Mouse (Mus musculus) adrenal gland, postnatal 36 days (tissue): Measurements from ENCODE around the gene Olfr435. TPM values are rescaled to one million over a fixed set of nuclear protein-coding genes. Genes with fewer than 3 reads are reported as not detected.
"Not testable (repeated sequence)": the region's sequence is repeated elsewhere in the genome, so short reads cannot be mapped to it uniquely, and the experiment has no call there.

Experiments
- DNase-seq, 2 experiments: peaks; one replicate each; pipeline ENCODE4 v3.0.0; 2021; ENCODE audit warnings: mixed read lengths in 1 of 2
- long read RNA-seq, 2 experiments: library from polyadenylated mRNA; stranded (forward); transcript quantifications; one replicate each; pipeline ENCODE4 v2.0.0; 2021; ENCODE audit warnings: borderline sequencing depth in 2 of 2
- total RNA-seq, 2 experiments: library from RNA; stranded (reverse); gene quantifications; 2 replicates each; pipeline ENCODE4 v1.2.3; 2021

Gene Olfr435
- total RNA-seq: not detected
- long read RNA-seq, experiment 1: 0 reads
- long read RNA-seq, experiment 2: 0 reads

DNA sequence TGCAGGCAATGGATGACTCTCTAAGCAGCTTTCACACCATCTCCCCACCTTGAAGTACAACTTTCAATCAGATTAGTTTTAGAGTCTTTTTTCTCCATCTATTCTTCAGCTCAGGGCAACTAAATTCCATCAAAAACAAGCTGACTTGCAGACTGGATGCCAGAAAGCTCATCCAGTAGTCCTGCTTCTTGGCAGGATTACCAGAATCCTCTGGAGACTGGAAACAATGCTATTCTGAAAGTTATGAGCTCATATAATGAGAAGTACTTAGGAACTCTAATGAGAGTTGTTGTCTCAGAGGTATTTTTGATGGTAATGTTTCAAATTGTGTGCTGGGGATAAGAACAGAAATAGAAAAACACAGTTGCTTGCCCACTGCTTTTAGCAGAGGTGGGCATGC lies at the start of gene Olfr435:
Olfr435 (plus strand) TSS at position 366 of the 400 bp plus-strand sequence.
- no peak for DNase-seq

DNA sequence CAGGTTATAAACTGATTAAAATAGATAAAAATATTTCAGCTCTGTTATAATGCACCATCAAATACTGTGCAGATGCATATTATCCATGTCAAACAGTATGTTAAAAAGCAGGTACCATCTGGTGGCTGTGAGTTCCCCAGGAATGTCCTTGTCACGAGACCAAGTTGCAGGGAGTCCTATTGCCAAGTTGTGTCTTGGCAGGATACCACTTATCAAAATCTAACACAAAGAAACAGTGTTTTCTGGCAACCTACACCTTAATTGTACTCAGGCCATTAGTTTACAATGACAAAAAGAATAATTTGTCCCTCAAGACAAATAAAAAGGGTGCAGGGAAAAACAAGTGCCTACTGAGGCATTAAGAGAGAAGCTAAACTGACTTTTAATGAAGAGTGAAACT lies 37.4 kb upstream of the Olfr435 start:
- no peak for DNase-seq

DNA sequence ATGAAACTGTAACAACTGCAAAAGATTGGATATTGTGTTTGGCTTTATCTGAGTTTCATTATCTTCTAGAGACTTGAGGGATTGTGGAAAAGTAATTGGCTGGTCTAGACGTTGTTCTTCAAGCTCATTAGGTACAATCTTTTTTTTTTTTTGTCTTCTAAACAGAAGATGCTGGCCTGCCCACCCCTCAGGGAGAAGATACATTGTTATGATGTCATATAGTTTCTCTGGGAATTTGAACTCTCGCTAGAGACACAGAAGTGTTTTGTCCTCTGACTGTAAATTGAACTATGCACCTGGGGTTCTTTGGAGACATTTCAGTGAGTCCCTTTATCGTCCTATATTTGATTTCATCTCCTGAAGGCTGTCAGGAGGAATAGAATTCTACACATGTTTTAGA lies 34.0 kb upstream of the Olfr435 start, which contains the start of gene Olfr437:
Olfr437 (plus strand) TSS at position 301 of the 400 bp plus-strand sequence.
- no peak for DNase-seq

DNA sequence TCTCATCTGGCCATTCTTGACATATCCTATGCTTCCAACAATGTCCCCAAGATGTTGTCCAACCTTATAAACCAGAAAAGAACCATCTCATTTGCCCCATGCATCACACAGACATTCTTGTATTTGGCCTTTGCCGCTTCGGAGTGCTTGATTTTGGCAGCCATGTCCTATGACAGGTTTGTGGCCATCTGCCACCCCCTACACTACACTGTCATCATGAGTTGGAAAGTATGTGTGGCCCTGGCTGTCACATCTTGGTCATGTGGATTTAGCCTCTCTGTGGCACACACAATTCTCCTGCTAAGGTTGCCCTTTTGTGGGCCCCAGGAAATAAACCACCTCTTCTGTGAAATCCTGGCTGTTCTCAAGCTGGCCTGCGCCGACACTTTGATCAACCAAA lies 29.7 kb upstream of the Olfr435 start:
- no peak for DNase-seq

DNA sequence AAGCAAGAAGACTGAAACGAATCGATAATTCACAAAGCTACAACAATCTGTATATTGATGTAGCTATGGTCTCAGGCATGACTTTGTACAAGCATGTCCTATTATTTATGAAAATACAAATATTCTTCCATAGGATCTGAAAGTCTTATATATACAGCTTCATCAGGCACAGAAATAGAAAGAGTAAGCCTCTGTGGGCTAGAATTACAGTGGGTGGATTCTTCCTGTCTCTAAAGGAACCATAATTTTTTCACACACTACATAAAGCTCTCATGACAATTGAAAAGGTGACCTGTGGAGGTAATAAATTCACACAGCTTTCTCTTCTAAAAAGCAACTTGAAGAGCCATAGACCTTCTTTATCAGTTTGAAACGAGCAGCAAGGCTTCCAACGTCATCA lies 25.1 kb upstream of the Olfr435 start, which contains the start of gene Olfr13:
Olfr13 (plus strand) TSS at position 301 of the 400 bp plus-strand sequence.
- no peak for DNase-seq

DNA sequence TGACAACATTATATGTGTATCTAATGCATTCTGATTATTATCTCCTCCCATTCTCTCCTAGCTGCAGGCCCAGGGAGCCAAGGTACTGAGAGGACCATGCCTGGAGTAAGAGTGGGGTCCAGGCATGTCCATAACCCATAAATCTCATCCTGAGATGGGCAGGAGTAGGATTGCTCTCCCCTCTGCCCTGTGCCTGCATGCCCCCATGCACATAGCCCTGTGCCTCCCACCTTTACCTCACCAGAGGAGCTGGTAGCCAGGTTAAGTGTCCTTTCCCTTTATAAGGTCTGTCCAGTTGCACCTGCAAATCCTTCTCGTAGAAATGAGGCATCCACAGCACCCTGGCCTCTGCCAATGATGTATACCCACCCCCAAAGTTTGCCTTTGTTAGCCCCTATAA lies 18.8 kb upstream of the Olfr435 start:
- no peak for DNase-seq

DNA sequence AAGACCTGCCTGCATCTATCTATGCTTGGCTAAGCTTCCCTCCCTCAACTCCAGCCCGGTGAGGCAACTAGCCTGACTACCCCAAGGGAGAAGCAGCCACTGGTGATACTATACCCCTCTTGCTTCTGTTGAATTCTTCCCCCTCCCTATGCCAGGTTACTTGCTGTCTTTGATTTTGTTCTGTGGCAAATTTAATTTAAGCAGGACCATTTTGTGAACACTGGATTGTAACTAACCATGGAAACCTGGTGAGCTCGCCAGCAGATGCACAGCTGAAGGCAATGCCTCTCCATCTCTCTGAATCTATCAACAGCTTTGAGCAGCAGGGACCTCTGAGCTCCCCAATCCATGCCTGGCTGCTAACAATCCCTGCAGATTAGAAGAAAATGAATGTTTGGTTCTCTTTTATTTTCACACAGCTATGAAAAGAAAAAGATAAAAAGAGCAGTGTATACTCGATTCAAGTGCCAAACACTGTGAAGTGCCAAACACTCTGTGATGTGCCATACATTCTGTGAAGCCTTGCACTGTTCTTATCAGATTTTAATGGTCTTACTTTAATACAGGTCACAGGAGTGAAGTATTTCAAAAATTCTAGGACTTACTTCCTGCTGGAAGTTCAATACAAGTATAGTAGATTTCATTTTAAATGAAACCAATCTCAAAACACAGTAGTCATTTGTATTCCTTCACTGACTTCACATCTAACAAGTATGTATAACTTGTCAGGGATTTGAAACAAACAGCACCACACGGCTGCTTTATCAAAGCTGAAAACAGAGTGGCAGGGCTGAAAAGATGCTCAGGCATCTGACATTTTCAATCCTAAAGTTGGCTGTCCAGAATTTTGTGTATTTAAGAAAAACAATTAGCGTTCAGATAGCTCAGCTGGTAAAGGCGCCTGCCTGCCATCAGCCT lies 18.1 kb upstream of the Olfr435 start:
- DNase-seq: no peak

DNA sequence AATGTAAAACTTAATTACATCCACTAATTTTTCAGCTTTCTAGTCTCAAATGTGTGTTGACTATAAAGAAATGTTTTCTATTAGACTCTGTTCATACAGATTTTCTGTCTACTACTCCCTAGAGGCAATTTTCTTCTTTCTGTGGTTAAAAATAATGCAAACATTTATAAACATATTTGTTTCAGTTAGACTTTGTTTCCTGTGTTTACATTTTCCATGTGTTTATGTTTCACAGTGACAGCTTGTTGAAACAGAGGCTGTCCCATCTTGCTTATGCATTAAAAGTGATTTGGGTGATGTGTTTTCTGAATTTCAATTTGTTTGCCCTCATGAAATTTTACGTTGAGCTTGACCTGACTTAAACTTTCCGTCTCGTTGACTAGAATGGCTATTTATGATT lies 6.0 kb upstream of the Olfr435 start:
- DNase-seq: no peak

DNA sequence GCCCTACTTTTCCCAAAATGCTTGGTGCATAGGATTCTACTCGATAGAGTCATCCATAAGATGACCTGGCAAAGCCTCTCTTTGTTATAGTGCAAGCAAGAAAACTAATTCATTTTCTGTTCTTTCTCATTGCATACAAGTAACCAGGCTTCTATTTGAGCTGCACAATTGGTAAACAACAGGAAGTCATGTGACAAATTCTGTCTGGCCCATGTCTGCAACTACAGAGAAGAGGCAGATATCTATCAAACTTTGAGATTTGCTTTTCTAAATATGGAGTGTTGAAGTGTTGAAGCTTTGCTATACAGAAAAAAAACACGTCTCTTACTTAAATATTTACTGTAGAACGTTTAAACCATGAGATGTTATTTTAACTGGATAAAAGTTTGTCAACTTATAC lies 1.1 kb downstream of the Olfr435 start:
- no peak for DNase-seq

DNA sequence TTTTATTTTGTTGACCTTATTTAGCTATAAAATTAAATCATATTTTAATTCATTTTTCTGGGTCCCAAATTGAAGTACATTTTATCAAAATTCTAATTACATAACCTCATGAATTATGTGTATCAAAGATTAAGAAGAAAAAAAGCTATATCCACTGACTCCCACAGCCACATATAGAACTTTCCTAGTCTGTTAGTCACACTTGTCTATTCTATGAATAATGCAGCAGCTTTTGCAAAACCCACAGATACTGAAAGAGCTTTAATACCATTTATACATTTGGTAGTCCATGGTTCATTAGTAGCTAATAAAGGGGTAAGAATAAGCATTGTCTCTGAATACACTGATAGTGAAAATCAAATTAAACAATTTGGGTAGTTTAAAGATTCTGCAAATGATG lies 5.8 kb downstream of the Olfr435 start:
- no peak for DNase-seq

DNA sequence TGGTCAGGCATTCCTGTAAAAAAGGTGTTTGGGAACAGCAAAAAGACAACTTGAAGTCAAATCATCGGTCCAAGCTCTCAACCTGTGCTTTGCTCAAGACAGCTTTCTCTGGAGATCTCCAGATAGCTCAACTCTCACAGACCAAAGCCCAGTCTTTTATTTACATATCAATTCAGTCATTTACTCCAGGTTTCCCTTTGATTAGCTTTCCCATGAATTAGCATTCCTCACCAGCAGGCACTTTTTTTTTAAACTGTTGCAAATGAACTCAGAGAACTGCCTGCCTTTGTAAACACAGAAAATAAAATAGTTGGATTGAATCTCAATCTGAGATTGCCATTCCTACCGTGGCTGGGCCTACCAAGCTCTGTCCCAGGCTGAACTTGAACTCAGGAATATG lies 8.4 kb downstream of the Olfr435 start:
- DNase-seq: no peak

DNA sequence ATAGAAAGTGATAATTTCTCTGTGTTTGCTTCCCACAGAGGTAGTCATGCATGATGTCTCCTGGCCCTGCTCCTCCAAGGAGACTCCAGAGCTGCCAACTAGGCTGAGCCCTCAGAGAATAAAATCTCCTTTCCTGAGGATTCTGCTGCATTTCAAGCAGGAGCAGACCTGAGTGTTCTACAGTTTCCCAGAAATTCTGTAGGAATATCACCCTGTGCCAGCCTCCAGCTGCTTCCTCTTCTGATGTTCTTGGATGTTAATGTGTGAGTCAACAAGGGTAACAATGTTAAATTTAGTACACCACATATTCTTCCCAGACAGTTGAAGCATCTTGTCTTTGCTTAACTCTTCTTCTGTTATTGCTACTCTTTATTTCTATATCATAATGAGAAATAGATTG lies 15.9 kb downstream of the Olfr435 start, which contains the start of gene Olfr434:
Olfr434 (plus strand) TSS at position 149 of the 400 bp plus-strand sequence.
- not testable (repeated sequence) for DNase-seq

DNA sequence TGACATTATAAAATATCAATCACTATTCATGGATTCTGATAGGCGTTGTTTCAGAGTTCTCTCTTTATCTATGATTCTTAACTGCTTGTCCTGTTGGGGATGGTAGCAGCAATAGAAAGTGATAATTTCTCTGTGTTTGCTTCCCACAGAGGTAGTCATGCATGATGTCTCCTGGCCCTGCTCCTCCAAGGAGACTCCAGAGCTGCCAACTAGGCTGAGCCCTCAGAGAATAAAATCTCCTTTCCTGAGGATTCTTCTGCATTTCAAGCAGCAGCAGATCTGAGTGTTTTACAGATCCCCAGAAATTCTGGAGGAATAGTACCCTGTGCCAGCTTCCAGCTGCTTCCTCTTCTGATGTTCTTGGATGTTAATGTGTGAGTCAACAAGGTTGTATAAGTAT lies 34.3 kb downstream of the Olfr435 start, which contains the start of gene Olfr47:
Olfr47 (plus strand) TSS at position 275 of the 400 bp plus-strand sequence.
- not testable (repeated sequence) for DNase-seq

DNA sequence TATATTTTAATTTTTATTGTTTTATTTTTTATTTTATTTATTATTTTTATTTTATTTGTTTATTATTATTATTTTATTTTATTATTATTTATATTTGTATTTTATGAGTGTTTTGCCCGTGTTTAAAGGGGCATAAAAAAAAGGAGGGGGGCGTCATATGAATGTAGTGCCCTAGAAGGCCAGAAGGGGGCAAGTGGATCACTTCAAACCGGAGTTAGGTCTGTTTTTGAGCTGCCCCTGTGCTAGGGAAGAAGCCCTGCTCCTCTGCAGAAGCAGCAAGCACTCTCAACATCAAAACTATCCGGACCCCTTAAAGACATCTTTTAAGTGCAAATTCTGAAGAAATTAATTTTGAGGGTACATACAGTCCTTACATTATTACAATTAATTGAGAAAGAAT lies 45.1 kb downstream of the Olfr435 start:
- DNase-seq: no peak

DNA sequence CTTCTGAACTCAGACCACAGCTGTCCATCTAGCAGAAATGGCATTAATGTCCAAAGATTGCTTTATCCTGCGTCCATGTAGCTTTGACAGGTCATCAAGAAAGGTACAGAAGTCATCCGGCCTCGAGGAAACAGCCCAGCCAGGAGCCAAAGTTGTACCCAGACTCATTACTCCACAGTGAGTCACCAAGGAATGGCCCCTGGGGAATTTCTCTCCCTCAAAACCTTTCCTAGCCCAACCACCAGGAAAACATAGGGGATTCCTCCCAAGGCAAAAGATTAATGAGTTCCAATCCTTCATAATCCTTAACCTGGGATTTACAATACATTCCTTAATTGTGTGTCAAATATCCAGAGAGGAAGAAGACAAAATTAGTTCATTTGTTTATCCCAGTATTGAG lies 50.5 kb downstream of the Olfr435 start:
- DNase-seq: no peak

DNA sequence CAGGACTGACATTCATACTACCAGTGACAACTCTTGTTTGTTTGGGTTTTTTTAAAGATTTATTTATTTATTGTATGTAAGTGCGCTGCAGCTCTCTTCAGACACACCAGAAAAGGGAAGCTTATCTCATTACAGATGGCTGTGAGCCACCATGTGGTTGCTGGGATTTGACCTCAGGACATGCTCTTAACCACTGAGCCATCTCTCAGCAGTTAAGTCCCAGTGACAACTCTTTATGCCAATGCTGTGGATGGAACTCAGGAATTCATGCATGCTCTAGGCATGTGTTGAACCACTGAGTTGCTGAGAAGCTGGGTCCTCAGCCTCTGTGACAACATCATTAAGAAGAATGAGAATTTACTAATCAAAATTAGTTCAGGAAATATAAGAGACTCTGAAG lies 56.0 kb downstream of the Olfr435 start:
- DNase-seq: no peak

Other genes starting within 250 kb of the Olfr435 start
- gene Olfr444, start 248.1 kb upstream of the Olfr435 start, total RNA-seq: not detected
- gene Olfr441, start 90.8 kb upstream of the Olfr435 start, total RNA-seq: not detected
- not detected for gene Olfr237-ps1, start 50.6 kb upstream of the Olfr435 start, total RNA-seq
- gene Olfr437, start 33.9 kb upstream of the Olfr435 start, total RNA-seq: not detected
- not detected for gene Olfr13, start 25.0 kb upstream of the Olfr435 start, total RNA-seq
- gene Olfr434, start 15.9 kb downstream of the Olfr435 start, total RNA-seq: not detected
- gene Olfr47, start 34.4 kb downstream of the Olfr435 start, total RNA-seq: not detected
- gene Arhgef5, start 68.4 kb downstream of the Olfr435 start, total RNA-seq: 10 to 100 TPM; 15.5 to 17.8 TPM
- gene Nobox, start 112.4 kb downstream of the Olfr435 start, total RNA-seq: not detected